16 mouse cellular contexts compared by ENCODE assay signal in the genomic region with DNA sequence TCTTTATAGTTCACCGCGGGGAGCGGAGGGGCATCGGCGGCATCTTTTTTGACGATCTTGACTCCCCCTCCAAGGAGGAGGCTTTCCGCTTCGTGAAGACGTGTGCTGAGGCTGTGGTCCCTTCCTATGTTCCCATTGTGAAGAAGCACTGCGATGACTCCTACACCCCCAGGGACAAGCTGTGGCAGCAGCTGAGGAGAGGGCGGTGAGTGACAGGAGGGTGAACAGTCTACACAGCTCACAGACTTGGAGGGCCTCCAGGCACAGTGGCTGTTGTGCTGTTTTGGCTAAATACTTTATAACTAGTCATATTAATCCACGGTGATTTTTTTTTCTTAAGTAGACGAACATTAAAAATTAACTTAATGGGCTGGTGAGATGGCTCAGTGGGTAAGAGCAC. TPM values are rescaled to one million over a fixed set of nuclear protein-coding genes. Genes with fewer than 3 reads are reported as not detected.
DNase-seq lines count a peak whose midpoint lies in the region; ATAC-seq lines count a peak whose summit lies in the region.
"Had no signal": no experiment of that assay in that cellular context is flagged by ENCODE, and none has a peak within 500 bp of the region (broad histone marks: within the 10 kb centered on the region; RNA-seq: fewer than 3 reads in every experiment).

No protein-coding gene starts in this region.

- peaks cover 49% of the 10 kb centered on the region for H3K36me3 ChIP-seq in heart, embryonic 12.5 days
- peaks cover 75% of the 10 kb centered on the region for H3K36me3 ChIP-seq in liver, embryonic 15.5 days (replicated peaks)
- peaks cover 54% of the 10 kb centered on the region for H3K36me3 ChIP-seq in hindbrain, embryonic 14.5 days (replicated peaks; ENCODE audit: control insufficient read depth, insufficient read depth)

- no peaks in the 10 kb centered on the region for H3K27me3 ChIP-seq in heart, embryonic 12.5 days (replicated peaks)
- no peaks in the 10 kb centered on the region for H3K27me3 ChIP-seq in liver, embryonic 15.5 days
- H3K27me3 ChIP-seq in hindbrain, embryonic 14.5 days (ENCODE audit: control insufficient read depth, insufficient read depth, low read length): no peaks in the 10 kb centered on the region
- H3K27me3 ChIP-seq: midbrain, embryonic 12.5 days; neural tube, embryonic 12.5 days; Patski had no signal

- no peak for DNase-seq in heart, postnatal 25 days (ENCODE audit: low spot score)
- DNase-seq in brain, adult 2 months (ENCODE audit: low read depth, low spot score): peak; percentile 82
- peak; percentile 86 to 91 for DNase-seq in layer of hippocampus, adult 18-20 months (ENCODE audit: low spot score in 2 of 2)
- DNase-seq in lung, postnatal 25 days (ENCODE audit: low spot score): no peak
- DNase-seq in hindbrain, embryonic 14.5 days (ENCODE audit: low spot score): no peak
- DNase-seq: adrenal gland, adult 2 months; gastrocnemius, postnatal 10 days; left cerebral cortex, postnatal 4 days; thymus, postnatal 25 days had no signal

- intact Hi-C loops in heart, postnatal 25 days (cut with DNase I): no loop called here

- H3K4me1 ChIP-seq in heart, embryonic 12.5 days (replicated peaks): peaks cover 18% of the 10 kb centered on the region
- H3K4me1 ChIP-seq in liver, embryonic 15.5 days (replicated peaks): peaks cover 55% of the 10 kb centered on the region
- peaks cover 7% of the 10 kb centered on the region for H3K4me1 ChIP-seq in hindbrain, embryonic 14.5 days (replicated peaks; ENCODE audit: control insufficient read depth, insufficient read depth, low read length)
- H3K4me1 ChIP-seq: neural tube, embryonic 12.5 days had no signal

- H3K4me2 ChIP-seq in heart, embryonic 12.5 days: peak overlapping the region; percentile 3; the same call in 1 of the 2 replicates
- peak overlapping the region; percentile 67 for H3K4me2 ChIP-seq in liver, embryonic 15.5 days
- no peak overlapping the region for H3K4me2 ChIP-seq in hindbrain, embryonic 14.5 days (replicated peaks)
- H3K4me2 ChIP-seq: midbrain, embryonic 12.5 days; neural tube, embryonic 12.5 days had no signal

- H3K9ac ChIP-seq in heart, embryonic 12.5 days: no peak overlapping the region
- peak overlapping the region; percentile 98; the same call in 1 of the 2 replicates for H3K9ac ChIP-seq in liver, embryonic 15.5 days
- no peak overlapping the region for H3K9ac ChIP-seq in hindbrain, embryonic 14.5 days
- H3K9ac ChIP-seq: midbrain, embryonic 12.5 days; neural tube, embryonic 12.5 days had no signal

- H3K9me3 ChIP-seq in heart, embryonic 12.5 days (replicated peaks): no peaks in the 10 kb centered on the region
- H3K9me3 ChIP-seq in liver, embryonic 15.5 days (replicated peaks): no peaks in the 10 kb centered on the region
- no peaks in the 10 kb centered on the region for H3K9me3 ChIP-seq in hindbrain, embryonic 14.5 days (ENCODE audit: control insufficient read depth, low read length)
- H3K9me3 ChIP-seq: midbrain, embryonic 12.5 days; neural tube, embryonic 12.5 days had no signal

- ATAC-seq in heart, embryonic 12.5 days (ENCODE audit: insufficient number of reproducible peaks, low FRiP score): no peak
- ATAC-seq in liver, embryonic 15.5 days (ENCODE audit: insufficient read depth): no peak
- no peak for ATAC-seq in hindbrain, embryonic 14.5 days (ENCODE audit: low FRiP score)
- ATAC-seq: lung, postnatal 0 days; Patski had no signal

- WGBS in heart, embryonic 12.5 days: 92% methylated on average over 13 of the region's 13 CpGs
- 89% methylated on average over 13 of the region's 13 CpGs for WGBS in liver, embryonic 15.5 days (ENCODE audit: insufficient replicate concordance)
- 87% methylated on average over 13 of the region's 13 CpGs for WGBS in hindbrain, embryonic 14.5 days

- no peak overlapping the region for H3K27ac ChIP-seq in heart, embryonic 12.5 days (ENCODE audit: poor library complexity, severe bottlenecking)
- peak overlapping the region; percentile 88; the same call in 1 of the 2 replicates for H3K27ac ChIP-seq in liver, embryonic 15.5 days (replicated peaks)
- H3K27ac ChIP-seq in hindbrain, embryonic 14.5 days: no peak overlapping the region
- H3K27ac ChIP-seq: midbrain, embryonic 12.5 days; neural tube, embryonic 12.5 days had no signal

- H3K4me3 ChIP-seq in heart, embryonic 12.5 days: no peak overlapping the region
- H3K4me3 ChIP-seq in liver, embryonic 15.5 days (replicated peaks): peak overlapping the region; percentile 92
- no peak overlapping the region for H3K4me3 ChIP-seq in hindbrain, embryonic 14.5 days (replicated peaks; ENCODE audit: low read length)
- H3K4me3 ChIP-seq: midbrain, embryonic 12.5 days; neural tube, embryonic 12.5 days had no signal

RNA-seq across cellular contexts. Expression of a gene that starts 5.2 kb away (rescaled TPM):
- polyA plus RNA-seq in heart, embryonic 12.5 days (2016; fragmentation: Nextera tagmentation; extraction: Ambion mirVana): 39.9 and 48.0 TPM in 2 replicates
- 10 to 100 TPM; 35.3 to 40.8 TPM for total RNA-seq in heart, postnatal 25 days (2021)
- total RNA-seq in layer of hippocampus, adult 18-20 months (2021): 10 to 100 TPM; 51.6 to 52.7 TPM
- polyA plus RNA-seq in liver, embryonic 15.5 days (2015; fragmentation: Nextera tagmentation; extraction: Ambion mirVana): 496 and 576 TPM in 2 replicates
- polyA plus RNA-seq in hindbrain, embryonic 14.5 days (2014; fragmentation: Nextera tagmentation; extraction: Ambion mirVana): 12.4 and 17.5 TPM in 2 replicates

RNA-seq across cellular contexts. Expression of a gene that starts 36.7 kb away (rescaled TPM):
- polyA plus RNA-seq in heart, embryonic 12.5 days (2016; fragmentation: Nextera tagmentation; extraction: Ambion mirVana): 0.17 TPM in 1 of 2 replicates, not detected in the other
- not detected for total RNA-seq in heart, postnatal 25 days (2021)
- not detected for total RNA-seq in layer of hippocampus, adult 18-20 months (2021)
- polyA plus RNA-seq in liver, embryonic 15.5 days (2015; fragmentation: Nextera tagmentation; extraction: Ambion mirVana): not detected in 2 replicates
- polyA plus RNA-seq in hindbrain, embryonic 14.5 days (2014; fragmentation: Nextera tagmentation; extraction: Ambion mirVana): not detected in 2 replicates
- total RNA-seq: adrenal gland, adult 2 months; gastrocnemius, postnatal 10 days; left cerebral cortex, postnatal 4 days had no signal
- polyA plus RNA-seq: adrenal gland, adult 2 months; heart, embryonic 16.5 days; lung, postnatal 0 days; midbrain, embryonic 12.5 days; Patski had no signal

RNA-seq across cellular contexts. Expression of a gene that starts 43.6 kb away (rescaled TPM):
- not detected in 2 replicates for polyA plus RNA-seq in heart, embryonic 12.5 days (2016; fragmentation: Nextera tagmentation; extraction: Ambion mirVana)
- total RNA-seq in heart, postnatal 25 days (2021): not detected
- not detected for total RNA-seq in layer of hippocampus, adult 18-20 months (2021)
- polyA plus RNA-seq in liver, embryonic 15.5 days (2015; fragmentation: Nextera tagmentation; extraction: Ambion mirVana): 0.05 and 0.12 TPM in 2 replicates
- not detected in 2 replicates for polyA plus RNA-seq in hindbrain, embryonic 14.5 days (2014; fragmentation: Nextera tagmentation; extraction: Ambion mirVana)
- total RNA-seq: adrenal gland, adult 2 months; gastrocnemius, postnatal 10 days; left cerebral cortex, postnatal 4 days had no signal
- polyA plus RNA-seq: adrenal gland, adult 2 months; neural tube, embryonic 12.5 days; Patski had no signal

RNA-seq across cellular contexts. Expression of a gene that starts 52.5 kb away (rescaled TPM):
- 111 and 112 TPM in 2 replicates for polyA plus RNA-seq in heart, embryonic 12.5 days (2016; fragmentation: Nextera tagmentation; extraction: Ambion mirVana)
- total RNA-seq in heart, postnatal 25 days (2021): 10 to 100 TPM; 55.7 to 59.6 TPM
- 100 to 1,000 TPM in 1 of 2 experiments, 10 to 100 TPM in 1; 95.5 to 101 TPM for total RNA-seq in layer of hippocampus, adult 18-20 months (2021)
- 24.6 and 25.4 TPM in 2 replicates for polyA plus RNA-seq in liver, embryonic 15.5 days (2015; fragmentation: Nextera tagmentation; extraction: Ambion mirVana)
- 152 and 174 TPM in 2 replicates for polyA plus RNA-seq in hindbrain, embryonic 14.5 days (2014; fragmentation: Nextera tagmentation; extraction: Ambion mirVana)

RNA-seq across cellular contexts. Expression of a gene that starts 58.5 kb away (rescaled TPM):
- not detected in 2 replicates for polyA plus RNA-seq in heart, embryonic 12.5 days (2016; fragmentation: Nextera tagmentation; extraction: Ambion mirVana)
- not detected for total RNA-seq in heart, postnatal 25 days (2021)
- total RNA-seq in layer of hippocampus, adult 18-20 months (2021): not detected
- polyA plus RNA-seq in liver, embryonic 15.5 days (2015; fragmentation: Nextera tagmentation; extraction: Ambion mirVana): not detected in 2 replicates
- polyA plus RNA-seq in hindbrain, embryonic 14.5 days (2014; fragmentation: Nextera tagmentation; extraction: Ambion mirVana): not detected in 2 replicates
- total RNA-seq: adrenal gland, adult 2 months; gastrocnemius, postnatal 10 days; left cerebral cortex, postnatal 4 days had no signal
- polyA plus RNA-seq: adrenal gland, adult 2 months; heart, embryonic 16.5 days; lung, postnatal 0 days; midbrain, embryonic 12.5 days; neural tube, embryonic 12.5 days; Patski had no signal

Comparison
In these comparisons a context has a peak if more than half of its experiments do, and no peak if none do; other contexts are left out.
1. DNase-seq: peak in brain, adult 2 months (single experiment) and layer of hippocampus, adult 18-20 months (2 of 2); none in heart, postnatal 25 days (single experiment), lung, postnatal 25 days (single experiment) and hindbrain, embryonic 14.5 days (single experiment).
2. RNA of a gene that starts 5.2 kb away (polyA plus RNA-seq): 496 to 576 TPM in liver, embryonic 15.5 days; 39.9 to 48.0 TPM in heart, embryonic 12.5 days and 12.4 to 17.5 TPM in hindbrain, embryonic 14.5 days; every median in the first group is over 10 times any median in the second.